Mouse (Mus musculus): ENCODE data around the gene 1700016H13Rik. TPM values are rescaled to one million over a fixed set of nuclear protein-coding genes. Genes with fewer than 3 reads are reported as not detected.

The 1700016H13Rik gene
- total and polyA plus RNA-seq, 2 experiments from 2014 or later = 0.24 to 0.33 TPM

DNA sequence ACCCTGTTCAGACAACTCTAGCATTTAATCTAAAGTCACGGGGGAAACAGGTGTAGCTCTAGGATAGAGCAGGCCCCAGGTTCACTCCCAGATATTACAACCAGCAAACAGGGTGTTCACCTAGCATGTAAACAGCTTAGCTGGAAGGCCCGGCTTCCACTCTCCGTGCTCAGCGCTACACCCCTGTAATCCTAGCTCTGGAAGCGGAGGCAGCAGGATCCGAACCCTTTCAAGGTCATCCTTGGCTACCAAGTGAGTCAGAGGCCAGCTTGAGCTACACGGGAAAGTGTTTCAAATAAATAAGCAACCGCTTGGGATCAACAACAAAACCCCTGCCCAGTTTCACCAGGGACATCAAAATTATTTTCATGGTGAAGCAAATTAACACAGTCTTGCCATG, 34.4 kb upstream of the 1700016H13Rik start:
- Histone ChIP-seq H3K4me3 (ENCODE audit: low read depth, low read length) (no peak overlapping the region), H3K4me2 (ENCODE audit: low read depth) (no peak overlapping the region), H3K27me3 (ENCODE audit: insufficient read depth, low read length) (peaks cover 29% of the 10 kb centered on the region), H3K9me3 (ENCODE audit: low read length) (no peaks in the 10 kb centered on the region), H3K36me3 (ENCODE audit: insufficient read depth) (no peaks in the 10 kb centered on the region), H3K4me1 (ENCODE audit: insufficient read depth) (peaks cover 13% of the 10 kb centered on the region; the same call in 1 of the 2 replicates), H3K9ac (no peak overlapping the region), H3K27ac (ENCODE audit: low read depth, low read length) (no peak overlapping the region)
- DNase-seq (no peak), ATAC-seq (no peak)
- 90% methylated on average over 8 of the region's 8 CpGs for WGBS
- TF ChIP-seq CTCF (IDR thresholded peaks at IDR 0.05; ENCODE audit: low read depth) = no peak

DNA sequence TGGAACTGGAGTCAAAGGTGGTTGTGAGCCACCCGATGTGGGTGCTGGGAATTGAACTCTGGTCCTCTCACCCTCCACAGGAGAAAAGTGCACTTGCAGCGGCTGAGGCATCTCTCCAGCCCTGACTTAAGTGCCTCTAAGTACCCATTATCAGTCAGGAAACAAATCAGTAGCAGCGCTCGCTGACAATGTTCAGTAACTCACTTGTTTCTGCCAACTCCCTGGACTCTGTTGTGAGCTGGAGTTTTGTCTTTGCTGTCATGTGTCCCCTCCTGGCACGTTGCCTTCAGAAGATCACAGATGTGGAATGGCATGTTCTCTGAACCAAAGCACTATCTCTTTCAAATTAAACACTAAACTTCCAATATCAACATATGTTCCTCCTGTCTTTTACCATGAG, 33.8 kb upstream of the 1700016H13Rik start:
- DNase-seq (no peak), ATAC-seq (no peak)
- Histone ChIP-seq H3K36me3 (ENCODE audit: insufficient read depth) (no peaks in the 10 kb centered on the region), H3K9ac (no peak overlapping the region), H3K27me3 (ENCODE audit: insufficient read depth, low read length) (peaks cover 29% of the 10 kb centered on the region), H3K4me1 (ENCODE audit: insufficient read depth) (peaks cover 13% of the 10 kb centered on the region; the same call in 1 of the 2 replicates), H3K27ac (ENCODE audit: low read depth, low read length) (no peak overlapping the region), H3K9me3 (ENCODE audit: low read length) (no peaks in the 10 kb centered on the region), H3K4me3 (ENCODE audit: low read depth, low read length) (no peak overlapping the region), H3K4me2 (ENCODE audit: low read depth) (no peak overlapping the region)
- 74% methylated on average over 5 of the region's 5 CpGs for WGBS
- TF ChIP-seq CTCF (IDR thresholded peaks at IDR 0.05; ENCODE audit: low read depth) = no peak

DNA sequence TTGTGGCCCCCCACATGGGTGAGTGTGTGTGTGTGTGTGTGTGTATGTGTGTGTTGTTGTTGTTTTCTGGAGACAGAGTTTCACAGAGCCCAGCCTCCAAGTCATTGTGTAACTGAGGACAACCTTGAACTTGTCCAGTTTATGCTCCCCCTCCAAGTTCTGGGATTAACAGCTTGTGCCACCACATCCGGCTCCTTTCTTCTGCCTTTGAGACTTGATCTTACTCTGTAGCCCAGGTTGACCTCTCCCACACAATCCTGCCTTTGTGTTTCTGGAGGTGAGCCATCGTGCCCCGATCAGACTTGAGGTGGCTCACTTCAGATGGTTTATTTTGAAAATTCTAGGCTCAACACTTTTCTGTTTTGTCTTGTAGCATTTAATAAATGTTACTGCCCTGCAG, 26.0 kb upstream of the 1700016H13Rik start:
- Histone ChIP-seq H3K36me3 (ENCODE audit: insufficient read depth) (no peaks in the 10 kb centered on the region), H3K27ac (ENCODE audit: low read depth, low read length) (no peak overlapping the region), H3K9ac (no peak overlapping the region), H3K27me3 (ENCODE audit: insufficient read depth, low read length) (no peaks in the 10 kb centered on the region), H3K4me1 (ENCODE audit: insufficient read depth) (no peaks in the 10 kb centered on the region), H3K4me3 (ENCODE audit: low read depth, low read length) (no peak overlapping the region), H3K9me3 (ENCODE audit: low read length) (no peaks in the 10 kb centered on the region), H3K4me2 (ENCODE audit: low read depth) (no peak overlapping the region)
- ATAC-seq = no peak
- TF ChIP-seq CTCF (IDR thresholded peaks at IDR 0.05; ENCODE audit: low read depth) = no peak
- no peak for DNase-seq
- WGBS = 51% methylated on average over 3 of the region's 3 CpGs

DNA sequence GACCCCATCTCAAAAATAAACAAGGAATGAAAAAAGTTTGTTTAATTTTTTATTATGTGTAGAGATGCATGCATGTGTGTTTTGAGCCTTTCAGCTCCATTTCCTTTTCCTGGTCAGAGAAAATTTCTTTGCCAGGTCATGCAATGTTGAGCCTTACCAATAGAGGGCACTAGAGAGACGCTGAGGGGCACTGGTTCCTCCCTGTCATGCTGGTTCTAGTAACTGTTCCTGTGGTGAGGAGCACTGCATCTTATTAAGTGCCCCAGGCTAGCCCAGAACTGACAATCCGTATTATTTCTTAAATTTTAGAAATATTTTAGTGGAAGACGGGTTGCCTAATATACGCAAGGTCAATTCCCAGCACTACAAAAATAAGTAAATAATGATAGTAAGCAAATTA, 24.6 kb upstream of the 1700016H13Rik start:
- ATAC-seq (no peak), DNase-seq (peak; percentile 59)
- H3K4me2 ChIP-seq (ENCODE audit: low read depth) = no peak overlapping the region
- H3K27me3 ChIP-seq (ENCODE audit: insufficient read depth, low read length) = no peaks in the 10 kb centered on the region
- H3K9me3 ChIP-seq (ENCODE audit: low read length) = no peaks in the 10 kb centered on the region
- no peak overlapping the region for H3K4me3 ChIP-seq (ENCODE audit: low read depth, low read length)
- no peaks in the 10 kb centered on the region for H3K4me1 ChIP-seq (ENCODE audit: insufficient read depth)
- TF ChIP-seq CTCF (IDR thresholded peaks at IDR 0.05; ENCODE audit: low read depth) = peak; percentile 73
- no peaks in the 10 kb centered on the region for H3K36me3 ChIP-seq (ENCODE audit: insufficient read depth)
- no peak overlapping the region for H3K9ac ChIP-seq
- no peak overlapping the region for H3K27ac ChIP-seq (ENCODE audit: low read depth, low read length)
- WGBS = 37% methylated on average over 4 of the region's 4 CpGs

DNA sequence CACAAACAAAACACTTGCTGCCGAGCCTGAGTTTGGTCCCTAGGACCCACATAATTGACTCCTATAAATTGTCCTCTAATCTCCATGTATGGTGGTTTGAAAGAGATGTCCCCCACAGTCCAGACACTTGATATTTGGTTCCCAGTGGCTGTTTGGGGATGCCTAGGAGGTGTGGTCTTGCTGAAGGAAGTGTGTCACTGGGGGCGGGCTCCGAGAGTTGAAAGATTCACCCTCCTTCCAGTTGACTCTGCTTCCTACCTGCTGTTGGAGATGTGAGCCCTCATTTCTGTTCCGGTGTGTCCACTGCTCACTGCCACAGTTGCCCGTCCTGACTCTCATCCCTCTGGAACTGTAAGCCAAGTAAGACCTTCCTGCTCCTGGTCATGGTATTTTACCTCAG, 23.2 kb upstream of the 1700016H13Rik start:
- DNase-seq (no peak), ATAC-seq (no peak)
- Histone ChIP-seq H3K36me3 (ENCODE audit: insufficient read depth) (no peaks in the 10 kb centered on the region), H3K9me3 (ENCODE audit: low read length) (no peaks in the 10 kb centered on the region), H3K4me1 (ENCODE audit: insufficient read depth) (no peaks in the 10 kb centered on the region), H3K9ac (no peak overlapping the region), H3K27me3 (ENCODE audit: insufficient read depth, low read length) (no peaks in the 10 kb centered on the region), H3K4me3 (ENCODE audit: low read depth, low read length) (no peak overlapping the region), H3K4me2 (ENCODE audit: low read depth) (no peak overlapping the region), H3K27ac (ENCODE audit: low read depth, low read length) (no peak overlapping the region)
- no peak for TF ChIP-seq CTCF (IDR thresholded peaks at IDR 0.05; ENCODE audit: low read depth)
- 91% methylated on average over 5 of the region's 5 CpGs for WGBS

DNA sequence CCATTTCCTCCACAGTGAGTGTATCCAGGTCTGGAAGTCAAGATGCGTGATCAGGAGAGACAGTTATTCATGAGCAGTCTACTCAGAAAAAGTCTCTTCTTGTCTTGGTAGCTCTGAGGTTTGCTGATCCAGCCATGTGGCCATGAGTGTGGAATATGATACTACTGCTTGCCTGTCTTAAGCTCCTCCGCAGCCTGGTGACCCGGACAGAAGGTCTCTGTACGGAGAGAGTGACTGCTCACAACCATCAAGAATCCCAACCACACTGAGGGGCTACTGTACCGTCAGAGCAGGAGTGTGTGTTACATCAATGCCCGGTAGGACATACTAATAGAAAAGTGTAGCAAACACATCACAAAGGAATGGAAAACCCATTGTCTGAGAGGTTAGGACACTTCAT, 22.1 kb upstream of the 1700016H13Rik start:
- Histone ChIP-seq H3K27ac (ENCODE audit: low read depth, low read length) (no peak overlapping the region), H3K4me2 (ENCODE audit: low read depth) (no peak overlapping the region), H3K4me3 (ENCODE audit: low read depth, low read length) (no peak overlapping the region), H3K9ac (no peak overlapping the region), H3K36me3 (ENCODE audit: insufficient read depth) (no peaks in the 10 kb centered on the region), H3K4me1 (ENCODE audit: insufficient read depth) (no peaks in the 10 kb centered on the region), H3K9me3 (ENCODE audit: low read length) (no peaks in the 10 kb centered on the region), H3K27me3 (ENCODE audit: insufficient read depth, low read length) (no peaks in the 10 kb centered on the region)
- no peak for TF ChIP-seq CTCF (IDR thresholded peaks at IDR 0.05; ENCODE audit: low read depth)
- ATAC-seq (no peak), DNase-seq (no peak)
- WGBS = 83% methylated on average over 6 of the region's 6 CpGs

DNA sequence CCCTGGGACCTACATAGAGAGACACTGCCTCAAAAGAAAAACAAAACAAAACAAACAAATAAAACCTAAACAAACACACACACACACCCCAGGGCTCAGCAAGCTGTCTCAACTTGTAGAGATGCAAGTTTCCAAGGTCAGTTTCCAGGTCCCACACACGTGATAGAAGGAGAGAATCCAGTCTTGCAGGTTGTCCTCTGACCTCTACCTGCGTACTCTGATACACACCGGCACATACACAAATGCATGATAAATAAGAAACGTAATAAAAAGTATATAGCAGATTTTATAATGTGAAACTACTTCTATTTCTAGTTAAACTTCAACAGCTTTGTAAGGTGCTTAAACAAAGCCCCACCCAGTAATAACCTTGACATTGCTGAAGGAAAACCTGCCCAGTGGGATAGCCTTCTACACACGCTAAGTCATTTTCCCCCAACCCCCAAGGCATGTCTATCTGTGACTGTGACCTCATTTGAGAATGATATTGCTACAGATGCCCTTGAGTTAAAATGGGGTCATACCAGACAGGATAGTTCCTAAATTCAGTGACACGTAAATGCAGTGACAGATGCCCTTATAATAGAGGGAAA, 20.6 kb upstream of the 1700016H13Rik start:
- Histone ChIP-seq H3K27me3 (ENCODE audit: insufficient read depth, low read length) (no peaks in the 10 kb centered on the region), H3K9me3 (ENCODE audit: low read length) (no peaks in the 10 kb centered on the region), H3K4me1 (ENCODE audit: insufficient read depth) (no peaks in the 10 kb centered on the region), H3K4me3 (ENCODE audit: low read depth, low read length) (no peak overlapping the region), H3K36me3 (ENCODE audit: insufficient read depth) (no peaks in the 10 kb centered on the region), H3K4me2 (ENCODE audit: low read depth) (no peak overlapping the region), H3K27ac (ENCODE audit: low read depth, low read length) (no peak overlapping the region), H3K9ac (no peak overlapping the region)
- no peak for ATAC-seq
- no peak for DNase-seq
- 88% methylated on average over 6 of the region's 6 CpGs for WGBS
- no peak for TF ChIP-seq CTCF (IDR thresholded peaks at IDR 0.05; ENCODE audit: low read depth)

Measured in forebrain, postnatal 0 days (tissue).